Mouse (Mus musculus) c-Kit-positive CD71-positive TER-119-positive erythroid progenitor cells, embryonic 14.5 days (primary cell): ENCODE results near the gene Defb3.
"Not testable (repeated sequence)": the region's sequence is repeated elsewhere in the genome, so short reads cannot be mapped to it uniquely, and the experiment has no call there.

Experiments
- DNase-seq: peaks from one replicate; pipeline ENCODE4 v3.0.0-alpha.2; 2013; ENCODE audit warnings: low spot score

Gene Defb3

GRCm38 (mm10) chr8:19293060-19293459 is at the start of gene Defb3:
TSS of gene Defb3 (plus strand) at chr8:19293360.
- DNase-seq = not testable (repeated sequence)

GRCm38 (mm10) chr8:19247280-19247679 is 45.9 kb upstream of the Defb3 start, which contains the start of gene Defb5:
TSS of gene Defb5 (plus strand) at chr8:19247580.
- no peak for DNase-seq

- DNase-seq = no peak
Measured at GRCm38 (mm10) chr8:19258136-19258535, 35.0 kb upstream of the Defb3 start.

- DNase-seq = no peak
Measured at GRCm38 (mm10) chr8:19259667-19260066, 33.5 kb upstream of the Defb3 start.

- DNase-seq = not testable (repeated sequence)
Measured at GRCm38 (mm10) chr8:19298361-19298760, 5.2 kb downstream of the Defb3 start.

- no peak for DNase-seq
Measured at GRCm38 (mm10) chr8:19331836-19332235, 38.7 kb downstream of the Defb3 start.
